Mouse (Mus musculus): ENCODE results near the gene Slc16a12.

GRCm38 (mm10) chr19:34756561-34757240, 9.6 kb upstream of the Slc16a12 start:
- no peak for TF ChIP-seq CTCF (IDR thresholded peaks at IDR 0.05; ENCODE audit: low read depth)
- no peak for TF ChIP-seq EP300 (optimal IDR thresholded peaks at IDR 0.05)

All from stomach, postnatal 0 days (tissue).